In the genomic region with DNA sequence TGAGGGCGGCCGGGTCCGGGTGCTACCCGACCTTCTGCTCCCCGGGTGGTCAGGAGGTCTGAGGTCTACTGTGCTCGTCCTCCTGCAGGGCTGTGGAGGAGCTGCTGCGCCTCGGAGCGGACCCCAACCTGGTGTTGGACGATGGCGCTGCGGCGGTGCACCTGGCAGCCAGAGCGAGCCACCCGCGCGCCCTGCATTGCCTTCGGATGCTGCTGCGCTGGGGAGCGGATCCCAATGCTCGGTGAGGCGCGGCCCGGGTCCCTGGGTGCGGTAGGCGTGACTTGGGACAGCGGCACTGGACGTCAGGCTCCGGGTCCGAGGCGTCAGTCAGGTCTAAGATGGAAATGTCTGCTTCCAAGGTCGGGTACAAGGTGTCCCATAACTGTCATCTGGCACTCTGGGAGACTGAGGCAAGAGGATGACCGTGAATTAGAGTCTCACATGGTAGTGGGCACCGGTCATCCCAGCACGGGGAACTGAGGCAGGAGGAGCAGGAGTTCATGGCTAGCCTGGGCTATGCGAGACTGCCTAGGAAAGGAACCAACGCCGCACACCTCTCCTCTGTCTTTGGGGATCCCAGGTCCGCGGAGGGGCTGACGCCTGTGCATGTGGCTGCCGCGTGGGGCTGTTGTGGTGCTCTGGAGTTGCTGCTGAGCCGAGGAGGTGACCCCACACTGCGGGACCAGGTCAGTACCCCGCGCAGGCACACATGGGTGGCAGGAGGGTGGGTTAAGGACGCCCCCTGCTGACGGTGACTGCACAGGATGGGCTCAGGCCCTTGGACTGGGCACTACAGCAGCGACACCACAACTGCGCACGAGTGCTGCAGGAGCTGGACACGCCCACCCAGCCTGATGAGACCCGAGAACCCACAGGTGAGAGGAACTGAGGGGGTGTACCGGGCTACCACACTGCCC, we compare ENCODE assay signal across 8 mouse cellular contexts. TPM values are rescaled to one million over a fixed set of nuclear protein-coding genes. Genes with fewer than 3 reads are reported as not detected.
DNase-seq lines count a peak whose midpoint lies in the region; ATAC-seq and TF ChIP-seq lines count a peak whose summit lies in the region.

No protein-coding gene starts in this region.

- no peak for TF ChIP-seq EP300 in liver, embryonic 14.5 days (IDR thresholded peaks at IDR 0.05; ENCODE audit: low read depth)

- peaks cover 3% of the 10 kb centered on the region; the same call in 1 of the 2 replicates for H3K36me3 ChIP-seq in forebrain, embryonic 15.5 days
- H3K36me3 ChIP-seq in liver, embryonic 14.5 days (replicated peaks; ENCODE audit: control insufficient read depth, insufficient read depth, low read depth) = peaks cover 29% of the 10 kb centered on the region
- H3K36me3 ChIP-seq in myocyte (ENCODE audit: control insufficient read depth, insufficient read depth) = peaks cover 5% of the 10 kb centered on the region

- no peaks in the 10 kb centered on the region for H3K27me3 ChIP-seq in forebrain, embryonic 15.5 days
- no peaks in the 10 kb centered on the region for H3K27me3 ChIP-seq in liver, embryonic 14.5 days (ENCODE audit: control insufficient read depth, insufficient read depth, low read length)
- H3K27me3 ChIP-seq in myocyte (ENCODE audit: control insufficient read depth, insufficient read depth, insufficient read length) = no peaks in the 10 kb centered on the region

- H3K4me2 ChIP-seq in forebrain, embryonic 15.5 days (replicated peaks) = peak overlapping the region; percentile 72
- peak overlapping the region; percentile 70 for H3K4me2 ChIP-seq in liver, embryonic 14.5 days (ENCODE audit: low read depth)
- H3K4me2 ChIP-seq in myocyte (ENCODE audit: low read depth) = peak overlapping the region; percentile 84

- H3K79me2 ChIP-seq in myocyte (ENCODE audit: control insufficient read depth, insufficient read depth) = no peaks in the 10 kb centered on the region

- peaks cover 19% of the 10 kb centered on the region for H3K4me1 ChIP-seq in forebrain, embryonic 15.5 days
- peaks cover 8 to 10% of the 10 kb centered on the region in 2 experiments for H3K4me1 ChIP-seq in liver, embryonic 14.5 days (replicated peaks; ENCODE audit: control insufficient read depth in 2 of 2, insufficient read depth in 2 of 2, low read length in 1 of 2)

- TF ChIP-seq POLR2A in myocyte (IDR thresholded peaks at IDR 0.05; ENCODE audit: insufficient read length, low read depth) = peak; percentile 19

- peak; percentile 45 to 59 for DNase-seq in layer of hippocampus, postnatal 10 days (ENCODE audit: low spot score in 2 of 2)
- no peak for DNase-seq in layer of hippocampus, adult 9-11 months
- DNase-seq in c-Kit-positive CD71-positive TER-119-negative erythroid progenitor cells, embryonic 14.5 days (ENCODE audit: low read depth) = peak; percentile 54
- peak; percentile 76 for DNase-seq in induced T-regulatory cell, adult 2 months (ENCODE audit: low read depth)
- DNase-seq in liver, embryonic 14.5 days (ENCODE audit: low read depth in 3 of 3, low spot score in 3 of 3) = peak; percentile 55 to 59 (median 58)
- DNase-seq in thymus, postnatal 0 days (ENCODE audit: low spot score) = peak; percentile 41

- under 1% methylated on average over 55 of the region's 55 CpGs for whole genome bisulfite sequencing in forebrain, embryonic 15.5 days
- WGBS in liver, embryonic 14.5 days (ENCODE audit: insufficient replicate concordance) = under 1% methylated on average over 55 of the region's 55 CpGs

- ATAC-seq in forebrain, embryonic 15.5 days (replicated peaks) = peak; percentile 68
- ATAC-seq in liver, embryonic 14.5 days (ENCODE audit: insufficient read depth) = peak; percentile 75

- H3ac ChIP-seq in myocyte (ENCODE audit: control insufficient read depth, insufficient read length) = peak overlapping the region; percentile 4

- peak; percentile 97 for TF ChIP-seq CTCF in liver, embryonic 14.5 days (IDR thresholded peaks at IDR 0.05; ENCODE audit: low read depth)

- H3K9me3 ChIP-seq in forebrain, embryonic 15.5 days = no peaks in the 10 kb centered on the region
- no peaks in the 10 kb centered on the region for H3K9me3 ChIP-seq in liver, embryonic 14.5 days (ENCODE audit: control insufficient read depth, low read length)

- H3K27ac ChIP-seq in forebrain, embryonic 15.5 days (replicated peaks) = no peak overlapping the region
- peak overlapping the region; percentile 55 for H3K27ac ChIP-seq in liver, embryonic 14.5 days

- H3K4me3 ChIP-seq in forebrain, embryonic 15.5 days = peak overlapping the region; percentile 44
- peak overlapping the region; percentile 92 to 94 for H3K4me3 ChIP-seq in liver, embryonic 14.5 days (ENCODE audit: insufficient read depth in 1 of 2, low read depth in 2 of 2, low read length in 2 of 2)
- H3K4me3 ChIP-seq in myocyte = peak overlapping the region; percentile 50

- H3K9ac ChIP-seq in forebrain, embryonic 15.5 days (replicated peaks) = peak overlapping the region; percentile 29
- H3K9ac ChIP-seq in liver, embryonic 14.5 days (replicated peaks) = peak overlapping the region; percentile 93

TF ChIP-seq in myocyte, 11 proteins besides CTCF, POLR2A, EP300 and RAD21:
- TF ChIP-seq POLR2AphosphoS2 (IDR thresholded peaks at IDR 0.05; ENCODE audit: insufficient read length, low read depth) = peak; percentile 36
- TF ChIP-seq TCF12 (IDR thresholded peaks at IDR 0.05; ENCODE audit: insufficient read depth, poor library complexity, severe bottlenecking) = no peak
- peak in 1 of 3 experiments; percentile 21 for TF ChIP-seq MYOD1 (IDR thresholded peaks at IDR 0.05; ENCODE audit: control insufficient read depth in 1 of 3, insufficient read length in 2 of 3, low read depth in 2 of 3)
- peak in 1 of 3 experiments; percentile 35 for TF ChIP-seq MYOG (IDR thresholded peaks at IDR 0.05; ENCODE audit: control insufficient read depth in 1 of 3, insufficient read depth in 1 of 3, insufficient read length in 2 of 3, low read depth in 2 of 3)
TF ChIP-seq in myocyte: peak in this region for 3.

RNA-seq across cellular contexts. Expression of gene Ankle1, which starts 0.5 kb away (rescaled TPM):
- total RNA-seq in layer of hippocampus, postnatal 10 days (2021) = 1 to 10 TPM; 2.2 to 2.7 TPM
- 17.2 and 18.3 TPM in 2 replicates for polyA plus RNA-seq in forebrain, embryonic 15.5 days (2015; fragmentation: Nextera tagmentation; extraction: Ambion mirVana)
- polyA plus RNA-seq in liver, embryonic 14.5 days (2012; rRNA removed) = 52.5 and 58.0 TPM in 2 replicates
- polyA plus RNA-seq in liver, embryonic 14.5 days (2014; fragmentation: Nextera tagmentation; extraction: Ambion mirVana) = 17.8 and 19.0 TPM in 2 replicates
- 1.3 TPM for polyA plus RNA-seq in myocyte (2012; fragmentation: generic; extraction: Trizol)
- polyA plus RNA-seq in thymus, postnatal 0 days (2015; fragmentation: Nextera tagmentation; extraction: Ambion mirVana) = 15.3 and 25.1 TPM in 2 replicates

RNA-seq across cellular contexts. Expression of gene Babam1, which starts 9.7 kb away (rescaled TPM):
- 10 to 100 TPM; 78.7 to 82.2 TPM for total RNA-seq in layer of hippocampus, postnatal 10 days (2021)
- polyA plus RNA-seq in forebrain, embryonic 15.5 days (2015; fragmentation: Nextera tagmentation; extraction: Ambion mirVana) = 102 and 108 TPM in 2 replicates
- polyA plus RNA-seq in liver, embryonic 14.5 days (2012; rRNA removed) = 53.6 and 61.2 TPM in 2 replicates
- polyA plus RNA-seq in liver, embryonic 14.5 days (2014; fragmentation: Nextera tagmentation; extraction: Ambion mirVana) = 50.6 and 52.3 TPM in 2 replicates
- polyA plus RNA-seq in myocyte (2012; fragmentation: generic; extraction: Trizol) = 108 TPM
- 83.2 and 87.4 TPM in 2 replicates for polyA plus RNA-seq in thymus, postnatal 0 days (2015; fragmentation: Nextera tagmentation; extraction: Ambion mirVana)

RNA-seq across cellular contexts. Expression of gene Ushbp1, which starts 10.8 kb away (rescaled TPM):
- 1 to 10 TPM; 6.7 to 7.3 TPM for total RNA-seq in layer of hippocampus, postnatal 10 days (2021)
- polyA plus RNA-seq in forebrain, embryonic 15.5 days (2015; fragmentation: Nextera tagmentation; extraction: Ambion mirVana) = 5.5 and 6.0 TPM in 2 replicates
- 3.1 and 3.5 TPM in 2 replicates for polyA plus RNA-seq in liver, embryonic 14.5 days (2012; rRNA removed)
- 1.5 and 1.9 TPM in 2 replicates for polyA plus RNA-seq in liver, embryonic 14.5 days (2014; fragmentation: Nextera tagmentation; extraction: Ambion mirVana)
- 0.02 TPM for polyA plus RNA-seq in myocyte (2012; fragmentation: generic; extraction: Trizol)
- polyA plus RNA-seq in thymus, postnatal 0 days (2015; fragmentation: Nextera tagmentation; extraction: Ambion mirVana) = 4.7 and 5.1 TPM in 2 replicates

RNA-seq across cellular contexts. Expression of gene Nr2f6, which starts 24.6 kb away (rescaled TPM):
- total RNA-seq in layer of hippocampus, postnatal 10 days (2021) = 10 to 100 TPM; 32.2 to 32.5 TPM
- polyA plus RNA-seq in forebrain, embryonic 15.5 days (2015; fragmentation: Nextera tagmentation; extraction: Ambion mirVana) = 15.5 and 16.6 TPM in 2 replicates
- polyA plus RNA-seq in liver, embryonic 14.5 days (2012; rRNA removed) = 20.8 and 23.4 TPM in 2 replicates
- 19.1 and 22.4 TPM in 2 replicates for polyA plus RNA-seq in liver, embryonic 14.5 days (2014; fragmentation: Nextera tagmentation; extraction: Ambion mirVana)
- 62.3 TPM for polyA plus RNA-seq in myocyte (2012; fragmentation: generic; extraction: Trizol)
- polyA plus RNA-seq in thymus, postnatal 0 days (2015; fragmentation: Nextera tagmentation; extraction: Ambion mirVana) = 17.7 and 18.4 TPM in 2 replicates

RNA-seq across cellular contexts. Expression of gene Ocel1, which starts 35.3 kb away (rescaled TPM):
- total RNA-seq in layer of hippocampus, postnatal 10 days (2021) = 10 to 100 TPM; 17.2 to 17.6 TPM
- polyA plus RNA-seq in forebrain, embryonic 15.5 days (2015; fragmentation: Nextera tagmentation; extraction: Ambion mirVana) = 7.3 and 8.0 TPM in 2 replicates
- polyA plus RNA-seq in liver, embryonic 14.5 days (2012; rRNA removed) = 2.8 and 3.1 TPM in 2 replicates
- 1.9 and 2.8 TPM in 2 replicates for polyA plus RNA-seq in liver, embryonic 14.5 days (2014; fragmentation: Nextera tagmentation; extraction: Ambion mirVana)
- 15.2 TPM for polyA plus RNA-seq in myocyte (2012; fragmentation: generic; extraction: Trizol)
- 17.4 and 19.2 TPM in 2 replicates for polyA plus RNA-seq in thymus, postnatal 0 days (2015; fragmentation: Nextera tagmentation; extraction: Ambion mirVana)
